Mouse (Mus musculus): ENCODE measurements around the gene Olfr524. TPM values are rescaled to one million over a fixed set of nuclear protein-coding genes. Genes with fewer than 3 reads are reported as not detected.

Olfr524 gene
- total and polyA plus RNA-seq, 2 experiments from 2014 or later, result not detected

DNA sequence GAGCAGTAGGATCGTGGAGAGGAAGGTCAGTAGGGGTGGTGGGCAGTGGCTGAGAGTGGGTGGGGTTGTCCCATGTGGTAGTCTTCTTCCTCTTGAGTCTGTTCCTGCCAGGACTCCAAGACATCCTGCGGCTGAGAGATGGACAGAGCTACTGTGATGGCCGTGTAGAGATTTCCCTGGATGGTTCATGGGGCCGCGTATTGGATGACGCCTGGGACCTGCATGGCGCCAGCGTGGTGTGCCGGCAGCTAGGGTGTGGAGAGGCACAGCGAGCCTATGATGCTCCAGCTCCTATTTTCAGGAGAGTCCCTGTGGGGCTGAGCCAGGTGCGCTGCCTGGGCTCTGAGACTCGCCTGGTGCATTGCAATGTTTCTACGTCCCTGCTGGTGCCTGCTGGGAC is 18.4 kb upstream of the Olfr524 start:
- ATAC-seq (ENCODE audit: insufficient read depth, low read depth), result no peak
- WGBS, result 70% methylated on average over 13 of the region's 13 CpGs
- Histone ChIP-seq H3K4me2 (ENCODE audit: low read depth, low read length) (no peak overlapping the region), H3K4me3 (ENCODE audit: low read depth, low read length) (no peak overlapping the region), H3K27me3 (ENCODE audit: control insufficient read depth, insufficient read depth, low read length) (no peaks in the 10 kb centered on the region), H3K4me1 (ENCODE audit: control insufficient read depth, insufficient read depth) (no peaks in the 10 kb centered on the region), H3K9ac (replicated peaks; ENCODE audit: low read depth, low read length) (no peak overlapping the region), H3K27ac (ENCODE audit: low read depth) (no peak overlapping the region), H3K36me3 (replicated peaks; ENCODE audit: control insufficient read depth, insufficient read depth, low read length) (no peaks in the 10 kb centered on the region), H3K9me3 (replicated peaks; ENCODE audit: control insufficient read depth, low read length) (no peaks in the 10 kb centered on the region)
- DNase-seq (ENCODE audit: low spot score), result no peak
- TF ChIP-seq EP300 (IDR thresholded peaks at IDR 0.05; ENCODE audit: low read depth), result no peak
- no peak for TF ChIP-seq CTCF (IDR thresholded peaks at IDR 0.05; ENCODE audit: low read depth)

DNA sequence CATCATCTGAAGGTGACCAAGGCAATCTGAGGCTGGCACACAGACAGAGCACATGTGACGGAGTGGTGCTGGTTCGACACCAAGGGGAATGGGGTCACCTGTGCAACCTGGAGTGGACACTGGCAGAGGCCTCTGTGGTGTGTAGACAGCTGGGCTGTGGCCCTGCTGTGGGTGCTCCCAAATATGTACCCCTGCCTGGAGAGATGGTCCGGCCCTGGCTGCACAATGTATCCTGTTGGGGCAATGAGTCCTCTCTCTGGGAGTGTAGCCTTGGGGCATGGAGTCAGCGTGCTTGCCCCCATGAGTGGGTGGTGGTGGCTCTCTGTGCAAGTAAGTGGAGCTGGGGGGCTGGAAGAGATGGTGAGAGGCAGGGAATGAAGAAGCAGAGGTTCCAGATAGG is 14.6 kb upstream of the Olfr524 start:
- H3K4me3 ChIP-seq (ENCODE audit: low read depth, low read length), result no peak overlapping the region
- H3K27ac ChIP-seq (ENCODE audit: low read depth), result no peak overlapping the region
- DNase-seq (ENCODE audit: low spot score) (no peak), ATAC-seq (ENCODE audit: insufficient read depth, low read depth) (no peak)
- WGBS, result 76% methylated on average over 4 of the region's 4 CpGs
- no peak overlapping the region for H3K4me2 ChIP-seq (ENCODE audit: low read depth, low read length)
- H3K27me3 ChIP-seq (ENCODE audit: control insufficient read depth, insufficient read depth, low read length), result no peaks in the 10 kb centered on the region
- H3K9me3 ChIP-seq (replicated peaks; ENCODE audit: control insufficient read depth, low read length), result no peaks in the 10 kb centered on the region
- TF ChIP-seq CTCF (IDR thresholded peaks at IDR 0.05; ENCODE audit: low read depth) (no peak), EP300 (IDR thresholded peaks at IDR 0.05; ENCODE audit: low read depth) (no peak)
- H3K4me1 ChIP-seq (ENCODE audit: control insufficient read depth, insufficient read depth), result no peaks in the 10 kb centered on the region
- H3K36me3 ChIP-seq (replicated peaks; ENCODE audit: control insufficient read depth, insufficient read depth, low read length), result no peaks in the 10 kb centered on the region
- H3K9ac ChIP-seq (replicated peaks; ENCODE audit: low read depth, low read length), result no peak overlapping the region

- H3K4me1 ChIP-seq (ENCODE audit: control insufficient read depth, insufficient read depth), result no peaks in the 10 kb centered on the region
- DNase-seq (ENCODE audit: low spot score), result no peak
- H3K4me2 ChIP-seq (ENCODE audit: low read depth, low read length), result no peak overlapping the region
- H3K9ac ChIP-seq (replicated peaks; ENCODE audit: low read depth, low read length), result no peak overlapping the region
- ATAC-seq (ENCODE audit: insufficient read depth, low read depth), result no peak
- H3K27ac ChIP-seq (ENCODE audit: low read depth), result no peak overlapping the region
- no peak overlapping the region for H3K4me3 ChIP-seq (ENCODE audit: low read depth, low read length)
- no peaks in the 10 kb centered on the region for H3K36me3 ChIP-seq (replicated peaks; ENCODE audit: control insufficient read depth, insufficient read depth, low read length)
- 13% methylated on average over 1 of the region's 1 CpGs for WGBS
- no peak for TF ChIP-seq EP300 (IDR thresholded peaks at IDR 0.05; ENCODE audit: low read depth)
- no peaks in the 10 kb centered on the region for H3K27me3 ChIP-seq (ENCODE audit: control insufficient read depth, insufficient read depth, low read length)
- H3K9me3 ChIP-seq (replicated peaks; ENCODE audit: control insufficient read depth, low read length), result no peaks in the 10 kb centered on the region
Measured at GRCm38 (mm10) chr7:140219268-140219667, 13.5 kb upstream of the Olfr524 start.

GRCm38 (mm10) chr7:140217967-140218366 is 12.2 kb upstream of the Olfr524 start, which contains the start of gene Cd163l1:
TSS of gene Cd163l1 (plus strand) at chr7:140218267.
- no peak for DNase-seq (ENCODE audit: low spot score)
- Histone ChIP-seq H3K27ac (ENCODE audit: low read depth) (no peak within 1 kb of the TSS), H3K4me3 (ENCODE audit: low read depth, low read length) (no peak within 1 kb of the TSS), H3K36me3 (replicated peaks; ENCODE audit: control insufficient read depth, insufficient read depth, low read length) (no peaks in the 10 kb centered on the region), H3K4me1 (ENCODE audit: control insufficient read depth, insufficient read depth) (no peaks in the 10 kb centered on the region), H3K9ac (replicated peaks; ENCODE audit: low read depth, low read length) (no peak within 1 kb of the TSS), H3K27me3 (ENCODE audit: control insufficient read depth, insufficient read depth, low read length) (no peaks in the 10 kb centered on the region), H3K9me3 (replicated peaks; ENCODE audit: control insufficient read depth, low read length) (no peaks in the 10 kb centered on the region), H3K4me2 (ENCODE audit: low read depth, low read length) (no peak within 1 kb of the TSS)
- TF ChIP-seq EP300 (IDR thresholded peaks at IDR 0.05; ENCODE audit: low read depth) (no peak), CTCF (IDR thresholded peaks at IDR 0.05; ENCODE audit: low read depth) (no peak)
- 81% methylated on average over 2 of the region's 2 CpGs for WGBS
- ATAC-seq (ENCODE audit: insufficient read depth, low read depth), result no peak

GRCm38 (mm10) chr7:140213841-140214240 is 8.1 kb upstream of the Olfr524 start:
- Histone ChIP-seq H3K4me2 (ENCODE audit: low read depth, low read length) (no peak overlapping the region), H3K36me3 (replicated peaks; ENCODE audit: control insufficient read depth, insufficient read depth, low read length) (no peaks in the 10 kb centered on the region), H3K27ac (ENCODE audit: low read depth) (no peak overlapping the region), H3K9ac (replicated peaks; ENCODE audit: low read depth, low read length) (no peak overlapping the region), H3K9me3 (replicated peaks; ENCODE audit: control insufficient read depth, low read length) (no peaks in the 10 kb centered on the region), H3K27me3 (ENCODE audit: control insufficient read depth, insufficient read depth, low read length) (no peaks in the 10 kb centered on the region), H3K4me1 (ENCODE audit: control insufficient read depth, insufficient read depth) (no peaks in the 10 kb centered on the region), H3K4me3 (ENCODE audit: low read depth, low read length) (no peak overlapping the region)
- TF ChIP-seq CTCF (IDR thresholded peaks at IDR 0.05; ENCODE audit: low read depth) (no peak), EP300 (IDR thresholded peaks at IDR 0.05; ENCODE audit: low read depth) (no peak)
- ATAC-seq (ENCODE audit: insufficient read depth, low read depth), result no peak
- 67% methylated on average over 5 of the region's 5 CpGs for WGBS
- DNase-seq (ENCODE audit: low spot score), result no peak

- Histone ChIP-seq H3K9ac (replicated peaks; ENCODE audit: low read depth, low read length) (no peak overlapping the region), H3K27me3 (ENCODE audit: control insufficient read depth, insufficient read depth, low read length) (no peaks in the 10 kb centered on the region), H3K4me2 (ENCODE audit: low read depth, low read length) (no peak overlapping the region), H3K36me3 (replicated peaks; ENCODE audit: control insufficient read depth, insufficient read depth, low read length) (no peaks in the 10 kb centered on the region), H3K4me1 (ENCODE audit: control insufficient read depth, insufficient read depth) (no peaks in the 10 kb centered on the region), H3K9me3 (replicated peaks; ENCODE audit: control insufficient read depth, low read length) (no peaks in the 10 kb centered on the region), H3K4me3 (ENCODE audit: low read depth, low read length) (no peak overlapping the region), H3K27ac (ENCODE audit: low read depth) (no peak overlapping the region)
- TF ChIP-seq EP300 (IDR thresholded peaks at IDR 0.05; ENCODE audit: low read depth) (no peak), CTCF (IDR thresholded peaks at IDR 0.05; ENCODE audit: low read depth) (no peak)
- no peak for DNase-seq (ENCODE audit: low spot score)
- no peak for ATAC-seq (ENCODE audit: insufficient read depth, low read depth)
- 62% methylated on average over 3 of the region's 3 CpGs for WGBS
Measured at GRCm38 (mm10) chr7:140208677-140209076, 2.9 kb upstream of the Olfr524 start.

All from heart, postnatal 0 days (tissue).